Mouse (Mus musculus): Measurements from ENCODE around the gene Rps24.
"Not testable (repeated sequence)": the region's sequence is repeated elsewhere in the genome, so short reads cannot be mapped to it uniquely, and the experiment has no call there.

Rps24 gene

DNA sequence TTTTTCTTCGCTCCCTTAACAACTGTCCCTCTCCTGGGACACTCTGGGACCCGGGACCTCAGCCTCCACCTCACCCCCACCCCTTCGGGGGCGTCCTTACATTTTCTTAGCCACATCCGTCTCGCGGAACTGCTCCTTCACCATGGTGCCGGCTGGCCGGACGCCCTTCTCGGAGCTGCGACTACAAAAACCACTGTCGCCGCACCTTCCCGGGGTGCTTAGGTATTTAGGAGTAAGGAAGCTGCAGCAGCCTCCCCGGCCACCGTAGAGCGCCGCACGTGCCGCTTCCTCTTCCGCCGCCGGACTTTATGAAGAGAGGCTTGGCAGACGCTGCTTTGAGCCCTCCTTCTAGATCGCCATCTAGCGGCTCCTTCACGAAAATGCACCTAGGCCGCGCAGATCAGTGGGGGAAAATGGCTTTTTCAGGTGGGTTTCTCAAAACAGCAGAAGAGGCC, at the start of gene Rps24, which contains the start of gene Polr3a:
Gene Rps24, plus strand, starts transcription at position 353 of the 455 bp plus-strand sequence.
Gene Polr3a, minus strand, starts transcription at position 286 of the 455 bp plus-strand sequence.
- DNase-seq (ENCODE audit: low spot score in 2 of 2): peak; percentile 87 to 90

DNA sequence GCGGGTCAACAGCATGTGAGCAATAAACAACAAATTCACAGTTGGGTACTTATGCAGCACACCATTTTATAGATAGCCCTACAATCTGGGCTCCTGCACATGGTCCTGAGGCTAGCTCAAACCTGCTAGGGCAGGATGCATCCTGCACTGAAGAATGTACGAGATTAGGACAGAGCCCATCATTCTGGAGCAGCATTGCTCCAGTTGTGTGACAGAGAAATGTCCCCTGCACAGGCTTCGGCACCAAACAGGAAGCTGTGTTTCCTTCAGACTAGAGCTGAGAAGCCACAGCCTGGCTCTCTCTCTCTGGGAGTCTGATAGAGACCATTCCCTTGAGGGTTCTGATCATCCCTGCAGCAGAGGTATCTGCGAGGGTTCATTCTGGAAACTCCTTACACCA, 43.4 kb upstream of the Rps24 start:
- not testable (repeated sequence) for DNase-seq (ENCODE audit: low spot score in 2 of 2)

DNA sequence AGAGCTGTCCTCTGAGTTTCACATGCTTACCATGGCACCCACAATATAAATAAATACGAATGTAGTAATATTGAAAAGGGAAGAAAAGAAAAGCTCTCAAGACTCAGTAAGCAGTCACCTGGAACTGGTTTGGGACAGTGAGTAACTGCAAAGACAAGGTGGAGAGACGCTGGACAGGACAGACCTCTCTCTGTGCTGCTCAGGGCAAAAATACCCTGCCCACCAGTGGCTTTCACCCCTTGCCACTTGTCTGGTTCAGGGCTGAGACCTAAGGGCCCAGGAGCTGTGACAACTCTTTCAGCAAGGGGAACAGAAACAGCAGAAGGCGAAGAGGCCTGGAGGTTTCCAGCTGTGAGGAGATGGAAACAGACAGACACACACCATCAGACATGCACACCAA, 28.7 kb upstream of the Rps24 start:
- no peak for DNase-seq (ENCODE audit: low spot score in 2 of 2)

DNA sequence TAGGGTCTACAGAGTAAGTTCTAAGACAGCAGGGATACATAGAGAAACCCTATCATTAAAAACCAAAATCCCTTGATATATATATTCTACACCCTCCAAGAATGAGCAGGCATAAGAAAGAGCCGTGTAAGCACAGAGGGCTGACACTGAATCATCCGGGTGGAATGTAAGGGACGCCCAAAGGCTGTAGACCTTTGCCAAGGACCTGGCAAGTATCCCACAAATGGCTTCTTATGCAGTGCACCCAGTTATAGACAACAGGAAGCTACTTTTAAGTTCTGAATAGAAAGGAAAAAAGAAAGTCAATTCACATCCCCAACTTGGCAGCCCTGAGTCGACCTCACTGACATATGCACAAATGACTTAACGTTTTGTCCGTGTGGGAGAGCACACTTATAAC, 18.1 kb upstream of the Rps24 start:
- no peak for DNase-seq (ENCODE audit: low spot score in 2 of 2)

DNA sequence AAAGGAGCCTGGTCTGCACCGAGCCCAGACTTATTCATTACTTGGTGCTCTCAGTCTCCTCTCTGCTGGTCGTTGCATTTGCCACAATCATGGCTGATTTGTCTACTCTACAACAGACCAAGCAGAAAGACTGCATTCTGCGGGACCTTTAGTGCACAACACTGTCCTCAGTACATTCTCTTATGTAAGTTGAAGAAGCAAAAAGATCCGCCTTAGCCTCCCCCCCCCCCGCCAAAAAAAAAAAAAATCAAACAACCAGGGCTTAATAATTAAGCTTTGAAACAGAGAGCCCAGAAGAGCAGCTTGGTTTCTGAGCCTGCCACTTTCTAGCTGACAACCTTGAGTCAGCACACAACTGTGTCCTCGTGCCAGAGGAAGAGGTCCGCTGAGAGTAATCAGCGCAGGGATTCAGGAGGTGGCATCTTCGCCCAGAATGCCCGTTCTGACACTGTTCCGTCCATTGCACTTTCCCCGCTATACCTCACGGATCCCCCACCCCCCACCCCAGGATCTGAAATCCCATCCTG, 621 bp upstream of the Rps24 start:
- no peak for DNase-seq (ENCODE audit: low spot score in 2 of 2)

DNA sequence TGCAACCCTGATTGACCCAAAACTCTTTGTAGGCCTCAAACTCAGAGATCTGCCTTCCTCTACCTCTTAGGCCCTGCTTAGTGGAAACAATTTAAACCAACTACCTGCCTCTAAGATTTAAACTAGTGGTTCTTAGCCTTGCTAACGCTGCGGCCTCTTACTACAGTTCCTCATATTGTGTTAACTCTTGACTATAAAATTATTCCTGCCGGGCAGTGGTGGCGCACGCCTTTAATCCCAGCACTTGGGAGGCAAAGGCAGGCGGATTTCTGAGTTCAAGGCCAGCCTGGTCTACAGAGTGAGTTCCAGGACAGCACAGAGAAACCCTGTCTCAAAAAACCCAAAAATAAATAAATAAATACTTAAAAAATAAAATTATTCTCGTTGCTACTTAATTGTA, 2.8 kb downstream of the Rps24 start:
- DNase-seq (ENCODE audit: low spot score in 2 of 2): not testable (repeated sequence)

DNA sequence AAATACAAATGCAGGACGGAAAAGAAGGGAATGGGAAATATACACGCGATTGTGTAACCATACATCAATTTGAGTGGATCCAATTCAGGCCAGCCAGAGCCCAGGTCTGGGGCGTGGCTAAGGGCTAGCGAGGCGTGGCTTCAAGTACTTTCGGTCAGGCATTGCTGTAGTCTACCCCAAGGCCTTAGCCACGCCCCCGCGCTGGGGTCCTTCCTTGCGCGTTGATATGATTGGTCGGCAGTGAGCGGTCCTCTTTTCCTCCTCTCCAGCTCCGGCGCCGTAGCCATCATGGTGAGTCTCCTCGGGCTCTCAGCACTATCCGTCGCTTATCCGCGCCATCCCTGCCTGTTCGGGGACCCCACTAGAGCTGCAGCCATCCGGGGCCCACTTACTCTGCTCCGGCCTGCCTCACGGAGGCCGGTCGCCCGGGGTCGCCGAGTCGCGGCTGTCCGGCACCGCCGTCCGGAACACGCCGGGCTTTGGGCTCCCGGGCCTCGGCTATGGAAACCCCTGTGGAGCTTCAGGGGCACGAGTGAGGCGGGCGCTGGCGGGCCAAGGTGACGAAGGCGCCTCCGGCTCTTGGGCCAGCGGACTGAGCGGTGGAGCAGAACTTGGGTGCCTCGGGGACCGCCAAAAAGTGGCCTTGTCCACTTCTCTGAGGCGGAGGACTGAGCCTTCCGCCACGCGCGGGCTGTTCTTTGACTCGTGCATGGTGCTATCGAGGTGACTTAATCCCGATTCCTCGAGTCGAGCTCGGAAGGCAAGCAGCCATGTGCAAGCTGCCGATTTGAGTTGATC, 3.7 kb downstream of the Rps24 start:
- peak; percentile 96 for DNase-seq (ENCODE audit: low spot score in 2 of 2)

DNA sequence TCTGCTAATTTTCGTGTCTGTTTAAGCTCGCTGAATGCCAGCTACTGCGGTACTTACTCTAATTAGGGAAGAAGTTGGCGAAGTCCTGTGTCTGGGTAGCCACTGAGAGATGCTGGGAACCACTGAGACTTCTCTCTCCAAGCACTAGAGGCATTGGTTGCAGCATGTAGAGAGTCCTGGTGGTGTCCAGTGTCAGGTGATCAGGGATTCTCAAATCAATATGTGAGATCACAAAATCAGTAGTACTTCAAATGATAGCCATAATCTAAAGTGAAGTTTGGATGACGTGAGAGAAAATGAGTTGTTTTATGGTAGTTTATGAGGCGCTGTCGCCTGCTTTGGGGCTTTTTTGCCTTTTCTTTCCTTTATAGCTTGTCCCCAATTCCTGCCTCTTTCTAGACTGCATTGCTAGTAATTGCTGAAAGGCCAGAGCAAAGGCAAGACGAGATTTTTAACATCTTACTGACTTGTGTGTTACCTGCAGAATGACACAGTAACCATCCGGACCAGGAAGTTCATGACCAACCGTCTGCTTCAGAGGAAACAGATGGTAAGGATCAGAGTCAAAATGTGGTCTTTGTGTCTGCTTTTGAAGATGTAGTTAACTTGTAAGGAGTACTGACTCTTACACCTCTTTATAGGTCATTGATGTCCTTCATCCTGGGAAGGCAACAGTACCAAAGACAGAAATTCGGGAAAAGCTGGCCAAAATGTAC, 4.5 kb downstream of the Rps24 start:
- DNase-seq (ENCODE audit: low spot score in 2 of 2): no peak

DNA sequence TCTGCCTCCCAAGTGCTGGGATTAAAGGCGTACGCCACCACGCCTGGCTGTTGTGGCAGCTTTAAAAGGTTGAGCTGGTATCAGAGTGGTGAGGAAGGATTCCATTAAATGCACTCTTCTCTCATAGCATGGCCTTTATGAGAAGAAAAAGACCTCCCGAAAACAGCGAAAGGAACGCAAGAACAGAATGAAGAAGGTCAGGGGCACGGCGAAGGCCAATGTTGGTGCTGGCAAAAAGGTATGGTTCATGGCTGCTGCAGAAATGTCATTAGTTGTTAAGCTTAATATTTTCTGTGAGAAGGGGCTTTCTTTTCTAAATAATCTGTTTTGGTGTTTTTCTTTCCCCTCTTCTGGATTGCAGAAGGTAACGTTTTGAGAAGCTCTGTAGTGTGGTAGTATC, 6.3 kb downstream of the Rps24 start:
- no peak for DNase-seq (ENCODE audit: low spot score in 2 of 2)

DNA sequence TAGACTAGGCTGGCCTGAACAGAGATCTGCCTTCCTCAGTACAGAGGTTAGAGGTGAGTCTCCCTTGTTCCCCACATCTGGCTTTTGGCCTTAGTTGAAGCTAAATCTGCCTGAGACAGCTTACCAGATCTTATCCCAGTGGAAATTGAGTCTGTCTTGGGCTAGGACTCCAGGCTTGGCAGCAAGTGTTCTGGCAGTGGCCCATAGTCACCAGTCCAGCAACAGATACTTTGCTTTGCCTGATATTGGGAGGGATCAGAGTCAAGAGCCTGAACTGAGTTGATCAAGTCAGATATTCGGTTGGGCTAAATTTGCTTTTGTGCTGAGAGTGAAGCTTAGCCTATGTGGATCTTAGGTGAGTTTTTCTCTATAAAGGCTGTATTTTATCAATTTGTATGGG, 9.6 kb downstream of the Rps24 start:
- no peak for DNase-seq (ENCODE audit: low spot score in 2 of 2)

DNA sequence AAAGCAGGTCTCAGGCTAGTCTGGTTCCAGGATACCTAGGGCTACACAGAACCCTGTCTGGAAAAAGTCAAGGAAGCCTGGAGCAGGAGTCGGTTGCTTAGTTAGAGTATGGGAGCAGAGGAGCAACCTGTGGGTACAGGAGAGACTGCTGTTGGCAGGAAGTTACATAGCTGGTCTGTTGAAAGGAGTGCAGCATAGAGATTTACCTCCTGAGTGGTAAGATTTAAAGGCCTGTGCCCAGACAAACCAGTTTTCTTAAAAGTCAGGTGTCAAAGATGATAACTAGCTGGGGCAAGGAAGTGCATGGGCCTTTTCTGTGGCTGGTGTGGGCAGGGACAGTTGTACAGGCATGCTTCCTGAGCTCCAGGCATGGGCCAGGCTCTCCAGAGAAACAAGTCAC, 10.5 kb downstream of the Rps24 start:
- DNase-seq (ENCODE audit: low spot score in 2 of 2): no peak

DNA sequence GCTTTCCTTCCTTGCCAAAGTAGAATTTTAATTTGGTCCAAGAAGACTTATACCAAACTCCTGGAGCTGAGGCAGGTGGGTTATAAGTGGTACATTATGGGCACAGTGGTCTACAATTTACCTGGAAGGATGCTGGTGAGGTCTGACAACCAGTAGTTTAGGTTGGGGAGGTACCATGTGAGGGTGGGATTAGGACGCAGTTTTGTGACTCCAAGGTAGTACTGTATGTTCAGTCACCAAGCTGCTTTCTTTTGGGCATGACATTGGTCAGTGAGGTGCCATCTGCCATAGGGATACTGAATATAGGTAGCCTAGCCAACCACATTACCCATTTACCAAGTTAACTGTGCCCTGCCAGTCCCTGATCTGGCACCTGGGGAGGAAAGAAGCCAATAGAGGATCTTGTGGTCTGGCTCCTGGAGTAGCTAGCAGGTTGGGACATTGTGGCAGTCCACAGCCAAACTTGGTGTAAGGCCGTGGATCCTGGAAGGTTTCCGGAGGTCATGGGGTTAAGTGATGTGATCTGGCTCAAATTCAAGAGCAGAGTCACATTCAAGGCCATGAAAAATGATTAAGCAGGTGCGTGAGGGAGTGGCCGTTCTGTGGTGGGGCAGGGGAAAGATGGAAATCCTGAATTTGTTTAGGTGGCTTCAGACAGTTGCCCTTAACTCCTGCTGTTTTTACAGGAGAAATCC, 11.8 kb downstream of the Rps24 start:
- DNase-seq (ENCODE audit: low spot score in 2 of 2): no peak

DNA sequence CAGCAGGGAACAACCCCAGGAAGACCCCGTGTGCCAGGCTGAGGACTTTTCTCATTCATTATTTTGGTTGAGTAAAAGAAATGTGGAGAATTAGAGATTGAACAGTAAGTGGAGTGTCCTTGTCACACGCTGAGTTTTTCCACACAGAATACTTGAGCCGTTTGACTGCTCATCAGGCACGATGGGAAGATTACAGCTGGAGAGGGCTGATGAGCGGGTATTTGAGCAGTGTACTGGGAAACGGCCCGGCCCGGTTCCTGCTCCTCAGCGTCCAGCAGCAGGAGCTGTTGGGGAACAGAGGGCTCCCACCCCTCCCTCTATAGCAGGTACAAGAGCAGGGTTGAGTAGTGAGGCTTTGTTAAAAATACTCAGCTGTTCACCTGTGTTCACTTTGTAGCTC, 12.6 kb downstream of the Rps24 start:
- no peak for DNase-seq (ENCODE audit: low spot score in 2 of 2)

DNA sequence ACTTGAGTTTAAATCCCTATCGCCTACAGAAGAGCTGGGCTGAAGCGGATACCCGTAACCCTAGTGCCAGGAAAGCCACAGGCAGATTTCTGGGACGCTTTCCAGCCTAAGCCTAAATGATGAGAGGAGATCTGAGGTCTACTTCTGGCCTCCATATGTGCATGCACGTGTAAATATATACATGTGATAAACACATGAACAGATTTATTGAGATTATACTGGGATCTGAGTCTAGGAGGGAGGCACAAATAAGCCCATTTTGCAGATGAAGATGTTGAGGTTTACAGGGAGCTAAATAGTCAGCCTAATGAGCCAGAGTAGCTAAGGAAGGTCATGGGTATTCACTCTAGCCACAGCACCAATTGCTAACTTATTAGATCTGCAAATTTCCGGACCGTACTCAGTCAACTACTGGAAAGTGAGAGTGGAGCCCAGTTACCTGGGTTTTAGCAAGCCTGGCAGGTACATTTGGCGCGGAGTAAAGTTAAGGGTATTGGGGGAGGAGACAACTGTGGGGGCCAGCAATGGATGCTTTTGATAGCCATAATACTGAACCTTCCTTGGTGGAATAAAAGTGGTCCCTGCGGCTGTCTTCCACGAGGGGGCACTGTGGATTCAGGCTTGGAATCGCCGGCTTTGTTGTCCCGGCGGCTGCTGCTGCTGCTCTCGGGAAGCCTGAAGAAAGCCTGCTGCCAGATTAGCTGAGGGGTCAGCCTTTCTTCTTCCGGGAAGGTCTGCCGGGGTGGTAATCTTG, 13.3 kb downstream of the Rps24 start:
- DNase-seq (ENCODE audit: low spot score in 2 of 2): peak; percentile 26 to 76

DNA sequence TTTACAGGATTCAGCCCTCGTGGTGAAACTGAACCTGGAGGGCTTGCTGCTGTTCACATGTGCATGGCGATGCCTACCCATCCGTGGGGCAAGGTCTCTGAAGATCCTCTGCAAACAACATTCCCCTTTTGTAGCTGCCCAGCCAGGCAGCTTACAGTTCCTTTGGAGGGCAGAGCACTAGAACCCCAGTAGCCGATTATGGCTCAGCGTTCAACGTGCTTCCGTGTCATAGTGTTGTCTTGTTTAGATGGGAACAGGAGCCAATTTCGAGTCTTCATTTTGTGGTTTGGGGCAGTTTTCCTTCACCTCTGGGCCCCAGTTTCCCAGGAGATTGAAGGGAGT, 13.9 kb downstream of the Rps24 start:
- no peak for DNase-seq (ENCODE audit: low spot score in 2 of 2)

DNA sequence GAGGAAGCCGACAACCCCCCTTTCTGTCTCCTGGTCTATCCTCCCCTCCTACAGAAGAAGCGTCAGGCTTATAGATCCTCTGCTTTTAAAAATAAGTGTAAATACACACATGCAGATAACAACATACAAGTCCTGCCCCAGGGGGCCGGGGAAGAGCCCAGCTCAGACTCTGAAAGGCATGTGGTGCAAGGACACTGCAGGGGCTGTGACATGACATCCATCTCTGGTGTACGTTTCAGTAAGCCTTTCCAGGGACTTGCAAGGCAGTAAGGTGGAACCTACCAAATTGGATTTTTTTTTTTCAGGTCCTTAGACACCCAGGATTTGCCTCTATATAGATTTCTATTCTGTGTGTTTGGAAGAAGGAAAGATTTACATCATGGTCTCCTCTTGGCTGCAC, 14.3 kb downstream of the Rps24 start:
- no peak for DNase-seq (ENCODE audit: low spot score in 2 of 2)

DNA sequence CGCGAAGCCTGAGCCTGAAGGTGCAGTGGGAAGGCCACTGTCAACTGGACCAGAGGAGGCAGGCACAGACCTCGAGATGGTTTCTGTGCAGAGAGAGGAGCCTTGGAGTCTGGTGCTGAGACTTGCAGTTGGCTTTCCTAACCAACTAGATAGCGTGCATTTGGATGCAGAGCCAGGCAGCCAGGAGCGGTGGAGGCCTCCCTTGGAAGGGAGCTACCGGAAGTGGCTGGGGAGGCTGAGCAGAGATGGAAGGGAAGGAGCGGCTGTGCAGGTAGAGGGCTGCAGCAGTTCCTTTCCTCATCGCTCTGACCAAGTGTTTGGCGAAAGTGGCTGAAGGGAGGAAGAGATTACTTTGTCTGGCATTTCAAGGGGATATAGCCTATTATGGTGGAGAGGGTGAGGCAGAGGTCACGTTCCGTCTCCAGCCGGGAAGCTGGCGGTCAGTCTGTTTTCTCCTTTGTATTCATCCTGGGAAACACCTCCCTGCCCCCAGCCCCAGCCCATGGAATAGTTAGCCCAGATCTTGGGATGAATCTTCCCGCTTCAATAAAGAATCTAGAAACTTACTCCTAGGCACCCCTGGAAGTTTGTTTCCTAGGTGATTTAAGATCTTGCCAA, 20.6 kb downstream of the Rps24 start:
- DNase-seq (ENCODE audit: low spot score in 2 of 2): no peak

DNA sequence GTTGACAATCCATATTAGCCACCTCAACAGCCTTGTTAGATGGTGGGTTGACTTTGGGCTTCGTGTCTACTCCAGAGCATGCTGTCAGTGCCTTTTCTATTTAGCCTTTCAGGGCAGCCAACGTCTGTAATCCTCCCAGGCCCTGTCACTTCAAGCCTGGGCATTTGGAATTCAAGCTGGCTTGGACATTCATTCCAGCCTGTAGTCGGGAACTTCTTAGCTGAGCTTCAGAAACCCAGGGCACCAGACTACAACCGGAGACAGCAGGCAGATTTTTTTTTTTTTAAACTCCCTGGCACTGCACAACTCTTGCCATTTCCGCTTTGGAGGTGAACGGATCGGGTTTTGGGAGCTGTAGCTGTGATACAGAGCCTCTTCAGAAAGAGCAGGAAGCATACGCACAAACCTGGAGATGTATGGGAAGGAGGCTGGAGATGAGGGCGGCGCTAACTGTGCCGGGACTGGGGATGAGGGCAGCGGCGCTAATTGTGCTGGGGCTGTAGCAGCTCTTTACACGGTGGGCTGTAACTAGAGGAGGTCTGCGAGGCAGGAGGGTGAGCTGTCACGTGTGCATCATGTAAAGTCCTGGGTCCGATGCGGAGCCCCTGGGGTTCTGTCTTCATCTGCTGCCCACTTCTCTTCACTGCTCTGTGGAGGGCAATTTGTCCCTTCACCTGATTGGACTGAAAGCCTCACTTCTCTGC, 21.3 kb downstream of the Rps24 start:
- no peak for DNase-seq (ENCODE audit: low spot score in 2 of 2)

DNA sequence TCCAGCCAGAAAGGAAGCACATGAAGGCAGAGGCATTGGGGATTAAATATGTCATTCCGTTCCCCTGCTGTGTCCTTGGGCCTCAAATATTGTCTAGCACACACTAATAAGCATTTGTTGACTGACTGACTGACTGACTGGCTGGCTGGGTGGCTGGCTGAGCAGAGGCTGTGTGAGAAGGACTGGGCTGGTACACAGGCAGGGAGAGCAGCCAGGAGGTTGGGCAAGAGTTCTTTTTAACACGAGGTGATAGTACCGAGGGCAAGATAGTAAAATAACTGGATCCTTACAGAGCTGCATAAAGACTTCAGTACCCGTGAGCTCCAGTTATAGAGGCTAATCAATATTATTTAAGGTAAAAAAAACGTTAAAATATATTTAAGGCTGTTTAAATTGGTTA, 22.6 kb downstream of the Rps24 start:
- DNase-seq (ENCODE audit: low spot score in 2 of 2): no peak

DNA sequence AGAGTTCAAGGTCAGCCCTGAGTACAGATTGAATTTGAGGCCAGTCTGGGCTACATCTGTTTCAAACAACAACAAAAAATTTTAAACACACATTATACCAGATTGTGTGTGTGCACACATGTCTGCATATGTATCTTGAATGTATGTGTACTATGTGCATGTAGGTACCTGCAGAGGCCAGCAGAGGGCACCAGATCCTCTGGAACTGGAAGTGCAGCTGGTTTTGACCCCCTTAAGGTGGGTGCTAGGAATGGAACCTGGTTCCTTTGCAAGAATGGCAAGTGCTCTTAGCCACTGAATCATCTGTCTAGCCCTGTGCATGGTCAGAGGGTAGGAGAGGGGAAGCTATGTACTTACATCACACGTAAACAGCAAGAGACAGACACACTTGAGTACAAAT, 23.3 kb downstream of the Rps24 start:
- DNase-seq (ENCODE audit: low spot score in 2 of 2): no peak

DNA sequence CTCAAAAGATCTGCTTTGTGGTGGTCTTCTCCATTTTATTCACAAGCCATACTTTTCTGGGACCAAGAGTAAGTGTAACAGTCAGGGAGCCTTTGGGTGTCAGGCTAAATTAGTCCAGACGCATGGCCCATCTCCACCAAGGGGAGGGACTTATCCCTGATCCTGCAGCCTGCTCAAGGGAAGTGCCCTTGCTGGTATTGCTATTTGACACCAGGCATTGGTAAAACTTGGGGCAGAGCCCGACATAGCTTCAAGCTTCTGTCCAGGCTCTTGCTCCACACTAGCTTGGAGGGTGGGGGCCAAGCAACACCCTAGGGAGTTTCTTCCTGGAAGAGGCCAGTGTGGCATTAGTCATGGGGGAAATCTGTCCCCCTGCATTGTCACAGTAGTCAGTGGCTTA, 23.8 kb downstream of the Rps24 start:
- no peak for DNase-seq (ENCODE audit: low spot score in 2 of 2)
